Mouse (Mus musculus) kidney, adult 8-10 months (tissue): Measurements from ENCODE around the gene Pacrg.

Experiments used
- DNase-seq, 2 experiments: peaks; one replicate each; pipeline ENCODE4 v3.0.0; 2022

Pacrg gene

GRCm38 (mm10) chr17:10737966-10738365, 102.1 kb downstream of the Pacrg start:
- peak; percentile 40 to 55 for DNase-seq

- DNase-seq, result peak; percentile 12 to 31
Measured at GRCm38 (mm10) chr17:10734733-10735132, 105.4 kb downstream of the Pacrg start.

DNA sequence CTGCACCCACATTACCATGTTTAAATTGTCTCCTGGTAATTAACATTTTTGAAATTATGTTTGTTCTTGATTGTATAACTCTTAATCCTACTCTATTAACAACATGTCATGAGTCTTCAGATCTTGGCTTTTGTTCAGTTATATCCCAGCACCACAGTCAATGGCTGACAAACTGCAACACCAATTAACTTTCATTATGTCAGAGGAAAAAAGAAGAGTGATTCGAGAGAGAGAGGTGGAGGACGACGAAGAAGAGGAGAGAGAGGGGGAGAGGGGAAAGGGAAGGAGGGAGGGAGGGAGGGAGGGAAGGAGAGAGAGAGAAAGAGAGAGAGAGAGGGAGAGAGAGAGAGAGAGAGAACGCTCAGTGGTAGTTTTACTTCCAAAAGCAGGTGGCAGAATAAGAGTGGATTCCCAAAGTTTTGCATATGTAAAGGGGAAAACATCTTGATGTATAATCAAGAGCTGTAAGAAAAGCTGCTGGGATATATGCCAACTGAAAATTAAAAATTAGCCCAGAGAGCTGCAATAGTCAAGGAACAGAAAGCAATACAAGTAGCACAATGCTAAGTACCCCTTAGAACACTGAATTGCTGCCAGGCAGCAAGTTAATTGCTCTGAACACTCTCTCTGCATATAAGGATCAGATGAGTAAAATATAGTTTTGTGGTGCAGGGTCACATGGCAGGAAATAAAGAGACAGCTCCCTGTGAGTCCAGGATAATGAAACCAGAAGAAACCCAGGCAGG, 107.6 kb downstream of the Pacrg start:
- peak in 1 of 2 experiments; percentile 53 for DNase-seq

DNA sequence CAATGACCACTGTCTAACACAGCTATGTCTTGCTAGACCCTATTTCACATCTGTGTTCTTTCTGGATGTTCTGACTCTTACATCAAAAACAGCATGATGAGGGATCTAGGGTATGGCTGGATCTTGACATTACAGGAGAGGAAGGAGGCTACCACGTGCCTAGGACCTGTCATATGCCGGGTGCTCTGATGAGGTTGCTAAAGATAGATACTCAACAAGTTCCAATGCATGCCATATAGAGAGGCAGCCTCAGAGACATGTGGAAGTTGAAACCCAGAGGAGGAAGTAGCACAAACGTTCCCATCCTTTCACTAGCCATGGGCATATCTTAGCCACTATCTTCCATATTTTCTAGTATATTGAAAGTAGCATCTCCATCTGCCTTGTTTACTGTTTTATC, 115.3 kb downstream of the Pacrg start:
- no peak for DNase-seq

- no peak for DNase-seq
Measured at GRCm38 (mm10) chr17:10721562-10721961, 118.5 kb downstream of the Pacrg start.

DNA sequence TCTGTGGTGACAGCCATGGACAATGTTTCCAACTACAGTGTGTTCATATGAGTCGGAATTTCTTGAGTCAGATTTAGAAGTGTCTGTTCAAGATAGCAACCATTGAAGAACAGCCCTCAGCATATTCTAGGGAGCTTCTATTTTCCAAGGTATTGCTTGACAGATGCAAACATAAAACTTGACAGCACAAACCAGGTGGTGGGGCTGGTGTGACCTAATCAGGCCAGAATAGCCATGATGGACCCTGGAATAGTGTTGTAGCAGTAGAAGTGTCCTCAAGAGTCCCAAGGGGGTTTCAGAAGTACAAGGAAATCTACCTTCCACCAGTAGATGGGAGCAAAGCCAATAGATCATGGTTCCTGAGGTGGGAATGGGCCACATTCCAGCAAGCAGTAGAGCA, 123.0 kb downstream of the Pacrg start:
- DNase-seq, result no peak

- peak; percentile 72 to 77 for DNase-seq
Measured at GRCm38 (mm10) chr17:10702781-10703180, 137.3 kb downstream of the Pacrg start.

GRCm38 (mm10) chr17:10698041-10698440, 142.1 kb downstream of the Pacrg start:
- DNase-seq, result peak in 1 of 2 experiments; percentile 12

DNA sequence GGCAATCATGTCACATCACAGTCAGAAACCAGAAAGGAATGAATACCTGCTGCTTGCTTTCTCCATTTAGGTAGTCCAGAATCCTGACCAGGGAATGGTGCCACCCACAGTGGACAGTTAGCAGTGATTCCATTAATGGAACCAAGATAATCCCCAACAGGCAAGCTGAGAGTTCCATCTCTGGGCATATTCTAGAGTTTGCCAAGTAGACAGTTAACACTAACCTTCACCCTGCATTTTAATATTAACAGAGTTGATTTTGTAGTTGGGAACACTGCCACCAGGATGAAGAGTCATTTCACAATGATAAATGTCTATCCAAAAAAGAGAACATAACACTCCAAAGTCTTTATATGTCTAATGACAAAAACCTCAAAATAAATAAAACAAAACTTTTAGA, 144.7 kb downstream of the Pacrg start:
- DNase-seq, result peak; percentile 45 to 49

DNA sequence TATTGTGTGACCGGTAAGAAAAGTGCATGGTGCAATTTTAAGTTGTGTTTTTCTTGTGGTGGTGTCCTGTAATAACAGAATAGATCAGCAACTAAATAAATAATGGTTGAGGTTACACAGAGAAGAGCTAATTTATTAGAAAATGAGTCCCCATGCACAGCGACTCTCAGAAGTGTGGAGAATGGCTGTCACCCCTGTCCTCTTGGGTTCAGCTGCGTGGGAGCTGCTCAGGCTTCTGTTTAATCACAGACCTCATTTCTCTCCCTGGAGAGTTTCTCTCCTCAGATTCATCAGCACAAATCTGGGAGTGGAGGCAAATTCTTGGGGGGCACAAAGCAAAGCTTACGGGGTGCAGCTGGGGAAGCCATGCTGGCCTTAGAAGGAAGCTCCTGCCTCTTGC, 163.0 kb downstream of the Pacrg start:
- DNase-seq, result no peak

- DNase-seq, result no peak
Measured at GRCm38 (mm10) chr17:10675536-10675935, 164.6 kb downstream of the Pacrg start.

- DNase-seq, result no peak
Measured at GRCm38 (mm10) chr17:10675048-10675447, 165.1 kb downstream of the Pacrg start.

GRCm38 (mm10) chr17:10661294-10661693, 178.8 kb downstream of the Pacrg start:
- no peak for DNase-seq

- DNase-seq, result peak; percentile 14 to 41
Measured at GRCm38 (mm10) chr17:10643604-10644003, 196.5 kb downstream of the Pacrg start.

DNA sequence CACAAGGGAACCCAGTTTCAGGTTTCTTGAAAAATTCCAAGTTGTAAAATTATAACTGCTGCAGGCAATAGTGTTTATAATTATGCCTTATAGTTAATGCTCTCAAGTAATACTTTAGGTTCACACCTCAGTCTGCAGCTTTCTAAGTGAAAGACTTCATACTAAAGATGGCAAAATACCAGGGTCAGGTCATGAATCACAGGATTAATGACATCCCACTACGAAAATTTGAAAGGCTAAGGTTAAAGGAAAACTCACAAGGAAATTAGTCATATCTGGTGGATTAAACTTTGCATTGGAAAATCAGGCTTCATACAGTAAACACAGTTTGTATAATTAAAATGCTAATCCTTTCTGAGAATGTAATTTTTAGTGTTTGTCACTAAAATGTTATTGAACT, 200.3 kb downstream of the Pacrg start:
- no peak for DNase-seq

- DNase-seq, result peak; percentile 44 to 58
Measured at GRCm38 (mm10) chr17:10635955-10636470, 204.1 kb downstream of the Pacrg start.

DNA sequence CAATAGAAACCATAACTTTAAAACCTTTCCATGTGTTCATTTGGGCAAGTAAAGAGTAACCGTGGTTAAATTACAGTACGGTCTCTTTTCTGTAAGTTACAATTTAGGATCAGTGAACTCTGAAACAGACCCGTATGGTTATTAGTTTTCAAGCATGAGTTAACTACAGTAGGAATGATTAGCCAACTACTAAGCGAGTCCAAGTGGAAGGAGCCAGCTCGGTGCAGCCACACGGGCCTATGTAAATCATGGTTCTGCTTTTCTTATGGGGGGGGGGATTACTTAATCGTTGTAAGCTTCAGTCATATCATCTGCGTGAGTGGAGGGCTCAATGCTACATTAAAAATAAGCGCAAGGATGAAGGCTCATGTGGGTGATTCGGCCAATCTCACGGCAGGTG, 204.6 kb downstream of the Pacrg start:
- DNase-seq, result peak; percentile 47 to 62

DNA sequence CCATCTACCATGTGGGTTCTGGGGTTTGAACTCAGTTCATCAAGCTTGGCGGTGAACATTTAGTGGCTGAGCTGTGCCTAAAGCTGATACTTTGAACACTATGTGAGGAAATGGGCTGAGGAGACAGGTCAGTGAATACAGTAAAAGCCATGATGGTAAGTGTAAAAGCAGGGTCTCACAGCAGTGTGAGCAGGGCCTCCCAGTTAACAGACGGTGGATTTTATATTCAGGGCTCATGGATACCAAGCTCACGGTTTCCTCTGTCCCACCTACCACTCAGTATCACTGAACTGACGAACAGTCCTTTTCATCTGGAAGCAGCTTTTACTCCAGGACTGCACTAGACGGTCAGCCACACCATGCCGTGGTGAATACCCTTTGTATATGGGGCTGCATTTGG, 205.1 kb downstream of the Pacrg start:
- DNase-seq, result no peak

- DNase-seq, result no peak
Measured at GRCm38 (mm10) chr17:10633769-10634168, 206.3 kb downstream of the Pacrg start.

GRCm38 (mm10) chr17:10628240-10628639, 211.9 kb downstream of the Pacrg start:
- DNase-seq, result peak; percentile 48 to 55

DNA sequence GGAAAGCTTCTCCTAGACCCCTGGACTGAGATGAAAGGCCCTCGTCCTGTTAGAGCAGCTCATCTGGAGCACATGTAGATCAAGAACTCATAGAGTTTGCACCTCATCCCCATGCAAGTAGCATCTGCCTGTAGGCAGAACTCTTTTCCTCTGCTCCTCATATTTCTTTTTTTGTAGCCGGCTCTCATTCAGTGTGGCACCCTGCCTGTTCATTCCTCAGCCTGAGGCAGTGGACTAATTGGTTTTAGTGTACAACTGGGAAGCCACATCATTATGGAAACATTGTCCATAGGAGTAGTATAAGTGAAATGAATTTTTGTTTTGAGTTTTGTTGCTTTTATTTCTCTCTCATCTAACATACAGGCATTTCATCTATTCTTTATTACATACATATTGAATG, 212.6 kb downstream of the Pacrg start:
- DNase-seq, result no peak

DNA sequence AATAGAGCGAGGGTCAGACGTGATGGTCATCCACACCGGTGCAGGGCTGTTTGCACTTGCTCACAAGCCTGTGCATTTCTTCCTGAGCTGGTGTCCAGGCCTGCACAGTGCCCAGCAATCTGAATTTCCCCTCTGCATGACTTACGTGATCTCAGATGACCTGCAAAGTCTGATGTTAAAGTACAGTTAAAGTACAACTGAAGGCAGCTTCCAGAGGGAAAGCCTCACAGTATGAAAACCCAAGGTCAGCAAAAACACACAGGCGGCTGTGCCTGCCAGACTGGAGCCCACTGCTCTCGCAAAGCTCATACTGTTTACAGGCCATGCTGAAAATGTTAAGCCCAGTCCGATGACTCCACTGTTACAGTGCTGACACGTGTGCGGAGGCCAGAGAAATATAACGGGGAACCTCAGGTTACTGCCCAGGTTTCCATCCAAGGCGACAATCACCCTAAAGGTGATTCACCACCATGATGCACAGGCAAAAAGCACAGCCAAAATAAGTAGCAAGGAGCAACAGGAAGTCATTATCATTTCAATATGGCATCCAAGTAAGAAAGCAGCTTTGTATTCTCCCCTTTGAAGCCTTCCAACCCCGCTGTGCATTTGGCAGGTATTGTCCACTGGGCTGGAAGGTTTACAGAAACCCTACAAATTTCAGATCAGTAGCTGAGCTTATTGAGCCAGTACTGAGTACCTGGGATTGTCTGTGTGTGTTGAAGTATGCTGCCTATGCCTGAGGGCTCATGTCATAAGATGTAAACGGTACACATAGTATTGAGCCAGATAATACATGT, 213.6 kb downstream of the Pacrg start:
- DNase-seq, result peak; percentile 61 to 82

GRCm38 (mm10) chr17:10624699-10625424, 215.2 kb downstream of the Pacrg start:
- DNase-seq, result peak in 1 of 2 experiments; percentile 47
